Mouse (Mus musculus): ENCODE data around the gene Anks1.
"Not testable (repeated sequence)": the region's sequence is repeated elsewhere in the genome, so short reads cannot be mapped to it uniquely, and the experiment has no call there.

The Anks1 gene

GRCm38 (mm10) chr17:27966508-27967021, 57.5 kb downstream of the Anks1 start:
- no peak for DNase-seq (ENCODE audit: extremely low spot score, low spot score)

GRCm38 (mm10) chr17:27967529-27967928, 58.4 kb downstream of the Anks1 start:
- DNase-seq (ENCODE audit: extremely low spot score, low spot score), result no peak

- DNase-seq (ENCODE audit: extremely low spot score, low spot score), result no peak
Measured at GRCm38 (mm10) chr17:27968033-27968750, 59.1 kb downstream of the Anks1 start.

DNA sequence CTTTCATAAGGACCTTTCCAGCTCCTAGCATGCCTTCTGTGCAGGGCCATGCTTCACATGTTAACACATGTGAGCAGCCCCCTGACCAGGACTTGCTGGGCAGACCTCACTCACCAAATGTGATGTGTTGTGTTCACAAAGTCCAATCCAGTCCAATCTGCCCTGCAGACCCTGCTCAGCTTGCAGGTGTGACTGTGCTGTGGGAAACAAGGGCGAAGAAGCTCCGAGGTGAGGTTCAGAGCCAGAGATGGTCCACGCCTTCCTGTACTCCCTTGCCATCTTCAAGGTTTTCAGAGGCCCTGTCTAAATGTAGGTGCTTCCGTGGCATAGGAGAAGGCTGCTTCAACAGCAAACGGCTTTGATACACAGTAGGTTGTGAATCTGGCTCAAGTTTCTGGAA, 59.8 kb downstream of the Anks1 start:
- no peak for DNase-seq (ENCODE audit: extremely low spot score, low spot score)

GRCm38 (mm10) chr17:27969365-27969764, 60.3 kb downstream of the Anks1 start:
- DNase-seq (ENCODE audit: extremely low spot score, low spot score), result no peak

- DNase-seq (ENCODE audit: extremely low spot score, low spot score), result no peak
Measured at GRCm38 (mm10) chr17:27969896-27970295, 60.8 kb downstream of the Anks1 start.

DNA sequence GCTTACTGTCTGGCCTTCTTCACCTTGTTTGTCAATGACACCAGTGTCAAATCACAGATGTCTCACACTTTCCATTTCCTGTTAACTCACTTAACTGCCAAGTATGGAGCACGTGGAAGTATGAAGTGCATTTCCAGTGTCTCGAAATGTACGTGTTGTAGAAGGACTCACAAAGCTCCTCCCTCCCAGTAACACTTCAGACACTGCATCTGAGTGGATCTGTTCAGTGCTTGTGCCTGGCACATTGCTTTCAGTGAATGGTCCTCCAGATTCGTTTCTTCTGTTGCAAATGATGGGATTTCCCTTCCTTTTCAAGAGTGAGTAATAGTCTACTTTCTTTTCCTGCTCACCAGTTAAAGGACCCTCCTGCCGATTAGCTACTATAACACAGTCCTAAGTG, 61.2 kb downstream of the Anks1 start:
- no peak for DNase-seq (ENCODE audit: extremely low spot score, low spot score)

DNA sequence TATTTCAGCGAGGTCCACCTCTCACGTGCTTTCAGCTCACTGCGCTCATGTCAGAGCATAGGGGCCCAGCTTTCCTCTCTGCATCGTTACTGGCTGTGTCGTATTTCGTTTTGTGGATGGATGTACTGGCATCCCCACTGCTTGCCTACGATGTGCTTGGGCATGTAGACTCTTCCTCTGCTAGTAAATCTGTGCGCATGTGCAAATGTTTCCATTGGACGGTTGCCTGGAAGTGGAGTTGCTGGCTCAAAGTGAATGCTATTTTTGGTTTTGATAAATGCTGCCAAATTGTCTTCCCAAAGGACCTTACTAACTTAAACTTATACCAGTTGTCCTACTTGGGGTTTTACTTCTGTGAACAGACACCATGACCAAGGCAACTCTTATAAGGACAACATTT, 62.4 kb downstream of the Anks1 start:
- no peak for DNase-seq (ENCODE audit: extremely low spot score, low spot score)

DNA sequence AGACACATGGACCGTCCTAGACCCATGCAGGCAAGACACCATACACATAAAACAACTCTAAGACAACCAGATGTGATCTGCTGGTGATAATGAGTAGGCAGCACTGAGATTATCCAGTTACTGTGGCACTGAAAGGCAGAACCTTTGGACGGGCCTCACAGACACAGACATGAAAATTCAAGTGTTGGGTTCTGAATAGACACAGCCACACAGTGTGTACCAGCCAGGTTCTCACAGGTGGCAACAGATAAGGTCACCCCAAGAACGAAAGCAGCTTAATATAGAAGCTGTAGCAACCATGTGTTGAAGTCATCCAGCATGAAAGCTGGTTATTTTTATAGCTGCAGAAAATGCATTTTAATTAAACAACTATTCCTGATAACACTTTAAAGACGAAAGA, 64.2 kb downstream of the Anks1 start:
- no peak for DNase-seq (ENCODE audit: extremely low spot score, low spot score)

DNA sequence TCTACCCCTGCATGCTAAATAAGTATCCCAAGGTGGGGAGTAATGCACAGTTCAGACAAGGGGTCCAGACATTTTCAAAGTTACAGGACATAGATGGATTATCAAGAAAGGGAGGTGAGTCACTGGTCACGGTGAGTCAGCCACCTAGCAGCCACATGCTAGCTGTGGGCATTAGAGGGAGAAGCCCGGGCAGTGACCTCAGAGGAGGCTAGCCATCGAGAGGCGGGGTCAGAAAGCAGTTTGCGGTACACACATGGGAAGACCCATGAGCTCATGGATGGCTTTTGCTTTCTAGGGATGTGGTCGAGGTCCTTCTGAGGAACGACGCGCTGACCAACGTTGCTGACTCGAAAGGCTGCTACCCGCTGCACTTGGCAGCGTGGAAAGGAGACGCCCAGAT, 67.2 kb downstream of the Anks1 start:
- DNase-seq (ENCODE audit: extremely low spot score, low spot score), result no peak

DNA sequence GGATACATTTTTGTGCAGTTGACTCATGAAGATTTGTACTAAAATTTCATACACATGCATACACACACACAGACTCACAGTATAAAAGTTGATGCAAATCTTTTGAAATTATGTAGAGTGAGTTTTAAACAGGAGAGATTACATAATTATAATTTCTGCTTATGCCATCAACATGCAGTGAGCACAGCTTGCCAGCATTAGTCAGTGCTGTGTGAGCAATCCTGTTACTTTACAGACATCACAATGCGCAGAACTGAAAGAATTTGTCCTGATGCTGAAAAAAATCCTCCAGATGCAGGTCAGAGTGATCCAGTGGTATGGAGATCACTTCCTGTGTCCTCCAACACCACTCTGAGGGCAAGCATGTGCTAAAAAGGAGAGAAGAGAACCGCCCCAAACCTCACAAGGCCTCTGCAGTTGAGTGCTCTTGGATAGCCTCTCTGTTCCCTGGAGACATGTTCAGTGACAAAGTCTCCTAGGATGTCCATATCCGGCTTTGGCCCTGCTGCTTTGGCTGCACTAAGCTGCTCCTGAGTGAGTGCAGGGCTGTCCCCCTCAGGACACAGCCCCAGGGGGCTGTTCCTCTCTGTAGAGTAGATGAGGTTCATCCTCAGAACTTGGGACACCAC, 68.0 kb downstream of the Anks1 start:
- no peak for DNase-seq (ENCODE audit: extremely low spot score, low spot score)

DNA sequence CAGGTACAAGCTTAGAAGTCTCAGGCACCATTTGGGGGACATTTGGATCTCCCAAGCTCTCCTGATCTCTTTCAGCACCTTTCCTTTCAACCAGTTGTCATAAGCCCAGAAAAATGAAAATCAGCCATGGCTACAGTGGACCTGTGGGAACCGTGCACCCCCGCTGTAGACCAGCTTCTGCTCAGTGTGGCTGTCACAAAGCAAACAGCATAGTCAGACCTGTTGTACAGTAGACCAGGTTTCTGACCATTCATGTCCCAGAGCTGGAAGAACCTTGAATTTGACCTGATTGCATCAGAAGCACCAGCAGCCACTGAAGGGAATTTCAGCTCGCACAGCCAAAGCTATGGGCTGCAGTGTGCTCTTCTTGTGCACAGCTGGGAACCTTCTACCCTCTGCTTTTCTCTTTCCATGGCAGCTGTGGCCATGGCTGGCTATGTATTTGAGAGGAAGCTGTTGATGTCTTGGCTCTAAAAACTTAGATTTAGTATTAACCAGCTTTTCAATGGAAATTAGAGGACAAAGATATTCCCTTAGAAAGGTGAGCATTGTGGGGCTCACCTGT, 71.4 kb downstream of the Anks1 start:
- DNase-seq (ENCODE audit: extremely low spot score, low spot score), result no peak

DNA sequence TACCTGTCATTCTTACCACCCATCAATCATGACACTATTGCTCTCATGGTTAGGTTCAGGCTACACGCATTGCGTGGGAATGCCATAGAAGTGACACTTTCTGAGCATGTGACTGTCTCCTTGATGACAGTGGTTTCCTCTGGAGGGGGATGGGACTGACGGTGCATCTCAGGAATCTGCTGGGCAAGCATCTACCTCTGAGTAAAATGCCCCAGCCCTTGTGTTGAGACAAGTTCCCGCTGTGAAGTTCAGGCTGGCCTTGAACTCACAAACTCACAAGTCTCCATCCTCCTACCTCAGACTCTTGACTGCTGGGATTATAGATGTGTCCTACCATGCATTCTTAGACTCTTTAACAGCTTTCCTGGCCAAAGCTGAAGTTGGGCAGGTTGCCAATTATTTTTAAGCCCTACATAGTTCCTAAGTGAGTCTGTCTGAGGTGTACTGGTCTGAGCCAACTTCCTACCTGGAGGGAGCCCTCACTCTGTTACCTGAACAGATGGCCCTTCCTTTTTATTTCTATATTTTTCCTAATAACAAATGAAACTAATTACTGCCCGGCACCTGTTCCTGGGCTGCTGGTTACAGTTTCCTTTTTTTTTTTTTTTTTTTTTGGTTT, 72.5 kb downstream of the Anks1 start:
- DNase-seq (ENCODE audit: extremely low spot score, low spot score), result no peak

DNA sequence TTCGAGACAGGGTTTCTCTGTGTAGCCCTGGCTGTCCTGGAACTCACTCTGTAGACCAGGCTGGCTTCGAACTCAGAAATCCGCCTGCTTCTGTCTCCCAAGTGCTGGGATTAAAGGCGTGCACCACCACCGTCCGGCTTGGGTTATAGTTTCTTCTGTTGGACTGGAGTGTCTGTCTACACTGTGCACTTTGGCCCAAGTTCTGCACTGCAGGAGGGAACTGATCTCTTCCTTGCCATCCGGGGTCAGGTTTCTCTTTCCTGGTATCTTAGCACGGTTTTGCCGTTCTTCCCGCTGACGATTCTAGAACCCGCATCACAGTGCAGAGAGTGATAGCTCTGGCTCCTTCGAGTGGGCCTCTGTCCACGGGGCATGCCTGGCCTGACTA, 73.0 kb downstream of the Anks1 start:
- DNase-seq (ENCODE audit: extremely low spot score, low spot score), result not testable (repeated sequence)

GRCm38 (mm10) chr17:27982712-27983266, 73.7 kb downstream of the Anks1 start:
- no peak for DNase-seq (ENCODE audit: extremely low spot score, low spot score)

GRCm38 (mm10) chr17:27984421-27984820, 75.3 kb downstream of the Anks1 start:
- DNase-seq (ENCODE audit: extremely low spot score, low spot score), result no peak

- DNase-seq (ENCODE audit: extremely low spot score, low spot score), result no peak
Measured at GRCm38 (mm10) chr17:27986106-27986505, 77.0 kb downstream of the Anks1 start.

- DNase-seq (ENCODE audit: extremely low spot score, low spot score), result peak; percentile 86
Measured at GRCm38 (mm10) chr17:27989807-27990542, 80.9 kb downstream of the Anks1 start.

DNA sequence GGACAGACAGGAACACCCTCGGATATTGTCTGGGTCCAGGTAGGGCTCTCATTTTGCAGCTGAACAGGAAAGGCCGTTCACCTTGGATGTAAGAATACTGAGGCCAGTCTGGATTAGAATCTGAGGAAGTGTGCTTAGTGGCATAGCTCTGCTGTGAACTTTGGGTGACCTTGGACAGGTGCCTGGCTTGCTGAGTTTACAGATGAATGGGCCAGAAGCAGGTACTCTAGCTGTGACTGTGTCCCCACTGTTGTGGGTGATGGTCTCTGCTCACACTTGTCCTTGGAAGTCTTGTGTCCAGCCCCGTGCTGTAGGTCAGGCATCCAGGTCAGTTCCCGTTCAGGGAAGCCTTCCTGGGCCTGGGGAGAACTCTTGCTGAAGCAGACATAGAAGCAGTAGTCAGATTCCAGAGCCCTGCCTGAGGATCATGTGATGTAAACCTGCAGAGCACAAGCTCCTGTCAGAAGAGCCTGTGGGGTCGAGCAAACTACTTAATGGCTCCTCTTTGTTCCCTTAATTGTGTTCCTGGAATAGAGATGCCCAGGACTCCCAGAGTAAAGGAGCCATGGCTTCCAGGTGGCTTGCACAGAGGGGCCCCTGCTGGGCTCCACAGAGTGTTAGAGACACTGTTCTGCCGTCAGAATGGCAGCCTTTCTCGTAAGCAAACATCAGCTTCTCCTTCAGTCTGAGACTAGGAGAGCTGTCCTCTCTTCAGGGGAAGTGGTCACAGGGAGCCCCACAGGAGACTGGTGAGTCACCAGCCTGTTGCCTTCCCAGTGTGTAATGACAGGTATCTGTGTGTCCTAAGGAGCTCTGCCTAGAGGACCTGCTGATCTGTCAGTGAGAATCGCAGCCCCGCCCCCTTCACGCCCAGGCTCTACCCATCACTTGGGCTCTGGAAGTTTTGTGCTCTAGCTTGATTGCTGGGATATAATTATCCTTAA, 85.2 kb downstream of the Anks1 start:
- DNase-seq (ENCODE audit: extremely low spot score, low spot score), result no peak

DNA sequence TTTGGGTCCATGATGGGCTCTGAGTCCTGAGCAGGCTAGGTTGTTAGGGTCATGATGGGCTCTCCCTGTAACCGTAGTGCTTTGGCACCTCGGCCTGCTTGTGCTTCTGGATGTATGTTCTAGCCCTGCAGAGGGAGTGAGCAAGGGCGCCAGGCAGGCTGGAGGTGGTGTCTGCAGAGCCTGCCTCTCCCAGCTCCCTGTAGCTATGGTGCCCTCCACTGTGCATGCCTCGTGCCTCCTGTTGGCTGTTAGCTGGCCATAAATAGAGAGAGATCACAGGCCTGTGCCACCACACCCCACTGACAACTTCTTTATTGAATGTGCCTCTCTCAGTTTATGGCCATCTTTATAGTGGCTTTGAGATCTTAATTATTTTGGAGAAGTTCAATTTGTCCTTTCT, 87.2 kb downstream of the Anks1 start:
- no peak for DNase-seq (ENCODE audit: extremely low spot score, low spot score)
